Mouse (Mus musculus) 416B (cell line): ENCODE data around the gene Rps29.

Source experiments
- DNase-seq: peaks from one replicate; pipeline ENCODE4 v3.0.0; 2011; ENCODE audit warnings: low read depth

Rps29 gene

DNA sequence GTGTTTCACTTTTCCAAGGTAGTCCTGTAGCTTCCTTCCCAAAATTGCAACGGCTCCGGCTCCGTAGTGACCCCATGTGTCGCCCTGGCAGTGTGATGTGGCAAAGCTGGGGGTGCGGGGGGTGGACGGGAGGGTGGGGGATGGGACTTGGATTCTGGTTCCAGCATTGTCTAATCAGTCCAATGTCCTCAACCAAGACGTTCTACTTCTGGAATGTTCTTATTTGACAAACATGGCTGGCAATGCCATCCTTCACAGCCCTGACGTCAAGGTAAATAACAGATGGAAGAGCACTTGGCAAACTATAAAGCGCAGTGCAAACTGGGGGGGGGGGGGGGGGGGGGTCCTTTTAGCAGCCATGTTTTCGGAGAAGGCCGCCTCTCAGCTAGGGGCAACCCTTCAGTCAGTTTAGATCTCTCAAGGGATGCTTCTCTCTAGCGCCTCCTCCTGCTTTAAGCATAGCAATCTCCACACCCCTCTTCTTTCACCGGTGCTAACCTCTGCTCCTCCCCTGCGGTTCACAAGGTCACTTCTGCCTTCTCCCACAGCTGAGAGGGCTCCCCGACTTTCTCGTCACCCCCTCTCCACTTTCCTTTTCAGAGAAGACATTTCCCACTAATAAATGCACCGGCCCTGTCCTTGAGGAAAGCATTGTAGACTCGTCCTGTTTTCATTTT lies 29.2 kb downstream of the Rps29 start:
- DNase-seq: no peak

DNA sequence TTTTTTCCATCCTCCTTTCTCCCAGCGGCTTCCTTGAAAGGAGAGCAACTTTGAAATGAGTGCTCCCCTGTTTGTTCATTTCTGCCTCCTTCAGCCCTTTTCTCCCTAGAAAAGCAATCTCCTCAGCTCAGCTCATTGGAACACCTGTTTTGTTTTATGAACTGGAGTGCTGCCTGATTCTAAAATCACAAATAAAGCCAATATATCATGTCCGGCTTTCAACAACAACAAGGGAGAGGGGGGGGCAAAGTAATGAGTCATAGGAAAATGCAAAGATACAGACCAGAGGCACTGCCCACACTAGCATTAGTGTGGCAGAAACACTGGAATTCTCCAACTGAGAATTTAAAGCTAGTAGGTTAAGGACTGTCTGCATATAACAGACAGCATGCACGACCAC lies 31.4 kb downstream of the Rps29 start:
- no peak for DNase-seq

DNA sequence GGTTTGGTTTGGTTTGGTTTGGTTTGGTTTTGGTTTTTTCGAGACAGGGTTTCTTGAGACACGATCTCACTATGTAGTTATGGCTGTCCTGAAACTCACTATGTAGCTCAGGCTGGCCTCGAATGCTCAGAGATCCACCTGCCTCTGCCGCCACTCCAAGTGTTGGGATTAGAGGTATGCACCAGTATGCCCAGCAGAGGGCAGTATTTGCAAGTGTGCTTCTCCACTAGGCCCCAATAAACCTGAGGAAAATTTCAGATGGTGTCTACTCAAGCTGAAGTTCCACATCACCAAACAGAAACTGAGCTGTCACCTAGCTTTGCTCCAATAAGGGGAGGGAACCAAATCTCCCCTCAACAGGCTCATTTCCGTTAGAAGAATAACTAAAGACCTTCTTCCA lies 31.8 kb downstream of the Rps29 start:
- DNase-seq: peak; percentile 73

DNA sequence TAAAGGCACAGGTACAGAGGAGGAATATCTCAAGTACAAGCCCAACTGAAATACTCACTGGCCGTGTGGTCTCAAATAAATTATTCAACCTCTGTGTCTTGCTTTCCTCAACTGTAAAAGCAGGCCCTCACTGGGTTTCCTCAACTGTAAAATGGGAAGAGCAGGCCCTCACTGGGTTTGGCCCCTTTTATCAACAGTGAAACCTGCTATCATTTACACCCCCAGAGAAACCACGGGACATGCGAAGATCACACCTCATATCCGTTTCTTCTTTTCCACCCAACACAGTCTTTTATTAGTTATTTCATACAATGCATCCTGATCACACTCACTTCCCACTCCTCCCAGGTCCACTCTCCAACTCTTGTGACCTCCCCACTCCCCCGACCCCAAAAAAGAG lies 33.9 kb downstream of the Rps29 start:
- no peak for DNase-seq

DNA sequence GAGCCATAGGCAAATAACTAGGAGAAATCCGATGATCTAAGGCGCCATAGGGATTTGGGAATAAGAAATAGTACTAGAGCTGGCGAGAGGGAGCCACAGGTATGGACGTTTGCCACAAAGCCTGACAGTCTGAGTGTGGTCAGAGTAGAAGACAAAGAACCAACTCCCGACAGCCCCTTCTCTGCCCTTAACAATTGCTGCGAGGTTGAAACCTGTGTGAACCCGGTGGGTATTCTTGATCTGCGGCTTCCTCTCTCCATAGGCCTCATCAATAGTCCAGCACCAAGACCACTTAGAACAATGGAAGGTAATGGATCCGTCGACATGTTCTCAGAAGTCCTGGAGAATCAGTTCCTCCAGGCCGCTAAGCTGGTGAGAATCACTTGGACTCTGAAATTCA lies 36.2 kb downstream of the Rps29 start:
- DNase-seq: no peak

DNA sequence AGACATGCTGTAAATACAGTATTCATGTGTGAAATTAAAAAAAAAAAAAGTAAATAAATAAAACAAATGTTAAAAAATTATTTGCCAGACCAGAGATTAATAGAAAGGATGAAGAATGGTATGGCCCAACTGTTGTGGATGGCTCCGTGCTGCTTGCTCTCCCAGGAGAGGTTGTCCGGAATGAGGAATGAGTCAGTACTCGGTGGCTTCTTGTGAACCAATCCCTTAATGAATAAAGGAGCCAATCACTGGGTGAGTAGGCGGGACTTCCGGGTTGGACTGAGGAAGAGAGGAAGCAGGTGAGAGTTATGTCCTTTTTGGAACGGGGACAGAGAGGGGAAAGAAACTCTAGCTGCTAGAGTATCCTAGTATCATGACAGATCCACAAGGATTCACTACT lies 39.1 kb downstream of the Rps29 start:
- peak; percentile 26 for DNase-seq
